Mouse (Mus musculus) forebrain, embryonic 14.5 days (tissue): Measurements from ENCODE around the gene Olfr1089. TPM values are rescaled to one million over a fixed set of nuclear protein-coding genes. Genes with fewer than 3 reads are reported as not detected.

Experiments
- ATAC-seq: fragments of 200-750 bp; cut with Nextera tagmentation; 2 replicates; pipeline ENCODE4 v1.8.0; 2017; ENCODE audit warnings: mild to moderate bottlenecking, moderate library complexity
- DNase-seq: peaks from one replicate; pipeline ENCODE4 v3.0.0-alpha.2; 2015; ENCODE audit warnings: low spot score
- H3K27ac ChIP-seq: fragments of 300-500 bp; sonication (generic); 2 replicates; pipeline ENCODE4 v1.5.1; 2014; ENCODE audit warnings: low read depth, mild to moderate bottlenecking, control low read depth, low read length, moderate library complexity
- H3K27me3 ChIP-seq: fragments of 300-500 bp; sonication (generic); replicated peaks from 2 replicates; pipeline ENCODE4 v1.6.1; 2014; ENCODE audit warnings: low read length, control low read depth, mixed read lengths; ENCODE audit not compliant: control insufficient read depth, insufficient read depth
- H3K36me3 ChIP-seq: fragments of 300-500 bp; sonication (generic); 2 replicates; pipeline ENCODE4 v1.6.1; 2014; ENCODE audit warnings: low read length, control low read depth; ENCODE audit not compliant: control insufficient read depth, insufficient read depth
- H3K4me1 ChIP-seq: fragments of 300-500 bp; sonication (generic); 2 replicates; pipeline ENCODE4 v1.6.1; 2014; ENCODE audit warnings: antibody characterized with exemption, low read length, control low read depth; ENCODE audit not compliant: control insufficient read depth, insufficient read depth
- H3K4me2 ChIP-seq: fragments of 300-500 bp; sonication (generic); 2 replicates; pipeline ENCODE4 v1.6.1; 2014; ENCODE audit warnings: mild to moderate bottlenecking, control low read depth, low read length
- H3K4me3 ChIP-seq: fragments of 300-500 bp; sonication (generic); 2 replicates; pipeline ENCODE4 v1.5.1; 2014; ENCODE audit warnings: low read depth, low read length, control low read depth
- H3K9ac ChIP-seq: fragments of 300-500 bp; sonication (generic); 2 replicates; pipeline ENCODE4 v1.6.1; 2014; ENCODE audit warnings: mild to moderate bottlenecking, low read length, control low read depth, moderate library complexity
- H3K9me3 ChIP-seq: fragments of 300-500 bp; sonication (generic); replicated peaks from 2 replicates; pipeline ENCODE4 v1.6.1; 2016; ENCODE audit warnings: low read length, control low read depth, mixed read lengths; ENCODE audit not compliant: control insufficient read depth
- WGBS: fragments of 180-500 bp; shearing (Covaris S2); extraction: QIAGEN DNeasy Blood & Tissue Kit; methylation state at CpG from one replicate; pipeline ENCODE4 v1.1.7; 2014; 5-methylcytosine and 5-hydroxymethylcytosine counted together
- polyA plus RNA-seq: library from polyadenylated mRNA; unstranded; fragments of >200 nt; fragmentation: Nextera tagmentation; extraction: Ambion mirVana; gene quantifications from 2 replicates; pipeline ENCODE4 v1.2.1, GENCODE M21; 2014

Gene Olfr1089
- polyA plus RNA-seq: not detected in 2 replicates

DNA sequence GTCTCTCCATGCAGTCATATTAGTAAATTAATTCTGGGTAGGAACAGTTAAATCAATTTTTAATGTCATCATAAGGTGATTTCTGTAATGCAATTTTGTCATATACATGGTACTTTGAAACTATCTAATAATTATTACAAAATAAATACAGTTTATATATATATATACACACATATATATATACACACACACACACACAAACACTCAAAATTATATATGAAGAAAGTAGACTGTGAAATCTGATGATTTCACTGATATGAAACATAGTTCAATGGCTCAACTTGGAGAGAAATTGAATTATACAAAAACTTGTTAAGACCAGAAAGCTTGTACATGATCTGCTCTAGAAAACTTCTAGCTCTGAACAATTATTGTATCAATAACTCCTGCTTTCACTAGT is at the start of gene Olfr1089:
Gene Olfr1089, minus strand, starts transcription at position 101 of the 400 bp plus-strand sequence.
- Histone ChIP-seq H3K4me3 (no peak within 1 kb of the TSS), H3K27ac (no peak within 1 kb of the TSS), H3K27me3 (no peaks in the 10 kb centered on the region), H3K36me3 (no peaks in the 10 kb centered on the region), H3K9me3 (no peaks in the 10 kb centered on the region), H3K4me2 (no peak within 1 kb of the TSS), H3K4me1 (no peaks in the 10 kb centered on the region), H3K9ac (no peak within 1 kb of the TSS)
- DNase-seq (no peak), ATAC-seq (no peak)

DNA sequence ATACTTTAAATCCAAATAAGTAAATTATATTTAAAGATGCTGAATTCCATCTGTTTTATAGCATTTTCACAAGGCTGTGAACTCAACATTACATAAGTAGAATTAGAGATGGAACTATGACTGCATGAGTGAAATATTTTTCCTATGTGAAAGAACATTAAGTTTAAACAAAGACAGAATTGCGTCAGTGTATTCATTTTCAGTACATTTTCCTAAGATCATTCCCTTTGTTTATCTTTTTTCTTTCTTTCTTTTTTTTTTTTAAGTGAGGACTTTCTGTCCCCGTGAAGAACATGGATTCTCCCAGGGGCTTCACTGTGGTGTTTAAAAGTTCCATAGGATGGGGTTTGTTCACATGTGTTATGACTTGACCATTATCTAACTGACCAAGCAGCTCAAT is 48.7 kb upstream of the Olfr1089 start, which contains the start of gene Olfr1093:
Gene Olfr1093, plus strand, starts transcription at position 301 of the 400 bp plus-strand sequence.
- no peaks in the 10 kb centered on the region for H3K27me3 ChIP-seq
- H3K9me3 ChIP-seq: no peaks in the 10 kb centered on the region
- H3K27ac ChIP-seq: no peak within 1 kb of the TSS
- H3K4me1 ChIP-seq: no peaks in the 10 kb centered on the region
- ATAC-seq (no peak), DNase-seq (no peak)
- H3K9ac ChIP-seq: no peak within 1 kb of the TSS
- H3K4me3 ChIP-seq: no peak within 1 kb of the TSS
- no peaks in the 10 kb centered on the region for H3K36me3 ChIP-seq
- no peak within 1 kb of the TSS for H3K4me2 ChIP-seq
- WGBS: 94% methylated on average over 2 of the region's 2 CpGs

DNA sequence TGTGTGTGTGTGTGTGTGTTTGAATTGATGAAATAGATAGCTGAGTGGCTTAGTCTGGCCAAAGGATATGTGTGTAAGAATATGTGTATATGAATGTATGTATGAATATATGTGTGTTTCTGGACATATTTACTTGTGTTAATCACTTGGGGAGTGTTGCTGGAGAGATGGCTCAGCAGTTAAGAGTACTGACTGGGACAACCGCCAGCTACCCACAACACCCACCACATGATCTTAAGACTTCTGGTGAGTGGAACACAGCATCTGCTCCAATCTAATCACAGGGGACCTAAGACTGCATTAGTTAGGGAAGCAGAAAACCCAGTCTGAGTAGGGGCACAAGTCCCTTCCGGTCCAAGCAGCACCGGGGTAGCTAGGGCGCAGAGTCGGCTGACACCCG is 27.5 kb upstream of the Olfr1089 start:
- WGBS: 97% methylated on average over 6 of the region's 6 CpGs
- no peaks in the 10 kb centered on the region for H3K36me3 ChIP-seq
- H3K4me2 ChIP-seq: no peak overlapping the region
- no peaks in the 10 kb centered on the region for H3K27me3 ChIP-seq
- ATAC-seq: no peak
- H3K9ac ChIP-seq: no peak overlapping the region
- no peak overlapping the region for H3K4me3 ChIP-seq
- H3K27ac ChIP-seq: no peak overlapping the region
- H3K9me3 ChIP-seq: no peaks in the 10 kb centered on the region
- no peak for DNase-seq
- no peaks in the 10 kb centered on the region for H3K4me1 ChIP-seq

DNA sequence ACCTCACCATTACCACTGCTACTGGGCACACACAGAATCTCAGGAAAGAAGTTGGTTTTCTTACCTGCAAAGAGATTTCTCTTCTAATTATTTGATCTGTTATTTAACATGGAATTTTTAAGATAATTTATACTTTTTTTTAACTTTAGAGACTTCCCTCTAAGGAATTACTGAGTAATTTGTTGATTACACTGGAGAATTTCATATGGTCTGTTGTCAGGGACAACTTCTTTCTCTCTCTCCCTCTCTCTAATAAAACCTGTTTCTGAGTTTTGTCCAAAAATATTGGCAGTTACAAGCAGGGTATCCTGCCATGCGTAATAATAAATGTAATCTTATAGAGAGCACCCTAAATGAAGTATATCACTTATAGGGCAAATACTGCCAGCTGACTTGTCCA is 25.4 kb upstream of the Olfr1089 start, which contains the start of gene Olfr1090:
Gene Olfr1090, minus strand, starts transcription at position 101 of the 400 bp plus-strand sequence.
- Histone ChIP-seq H3K4me2 (no peak within 1 kb of the TSS), H3K9ac (no peak within 1 kb of the TSS), H3K36me3 (no peaks in the 10 kb centered on the region), H3K4me3 (no peak within 1 kb of the TSS), H3K9me3 (no peaks in the 10 kb centered on the region), H3K27ac (no peak within 1 kb of the TSS), H3K27me3 (no peaks in the 10 kb centered on the region), H3K4me1 (no peaks in the 10 kb centered on the region)
- ATAC-seq: no peak
- 94% methylated on average over 1 of the region's 1 CpGs for WGBS
- DNase-seq: no peak

DNA sequence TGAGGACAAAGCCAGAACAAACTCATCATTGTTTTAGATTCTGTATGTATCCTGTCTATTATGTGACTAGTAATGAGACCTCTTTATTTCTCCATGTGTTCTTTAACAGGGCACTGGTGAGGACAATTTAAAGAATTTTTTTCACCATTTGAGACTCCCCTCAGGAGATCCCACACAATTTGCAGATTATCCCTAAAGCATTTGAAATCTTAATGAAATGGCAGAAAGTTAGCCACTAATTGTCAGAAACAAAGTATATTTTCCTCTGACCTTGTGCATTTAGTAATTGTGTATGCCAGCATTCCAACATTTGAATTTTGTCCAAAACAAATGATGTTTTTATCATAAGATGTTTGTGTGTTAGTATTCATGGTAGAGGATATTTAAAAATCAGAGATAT is 35.2 kb downstream of the Olfr1089 start, which contains the start of gene Olfr1087:
Gene Olfr1087, minus strand, starts transcription at position 101 of the 400 bp plus-strand sequence.
- no peak within 1 kb of the TSS for H3K9ac ChIP-seq
- no peak for ATAC-seq

More for the DNA sequence above, 35.2 kb downstream of the Olfr1089 start, which contains the start of gene Olfr1087:
- H3K27ac ChIP-seq: no peak within 1 kb of the TSS
- H3K4me2 ChIP-seq: no peak within 1 kb of the TSS
- DNase-seq: no peak
- no peaks in the 10 kb centered on the region for H3K36me3 ChIP-seq
- H3K4me3 ChIP-seq: no peak within 1 kb of the TSS
- no peaks in the 10 kb centered on the region for H3K27me3 ChIP-seq
- H3K4me1 ChIP-seq: no peaks in the 10 kb centered on the region
- H3K9me3 ChIP-seq: no peaks in the 10 kb centered on the region

Other genes starting within 250 kb of the Olfr1089 start
- gene Olfr228, start 246.3 kb downstream of the Olfr1089 start, polyA plus RNA-seq: not detected in 2 replicates
- not detected in 2 replicates for gene Olfr1076, start 225.2 kb downstream of the Olfr1089 start, polyA plus RNA-seq
- not detected in 2 replicates for gene Olfr1079, start 191.2 kb downstream of the Olfr1089 start, polyA plus RNA-seq
- not detected in 2 replicates for gene Olfr1080, start 175.5 kb downstream of the Olfr1089 start, polyA plus RNA-seq
- gene Olfr1082, start 134.7 kb downstream of the Olfr1089 start, polyA plus RNA-seq: not detected in 2 replicates
- gene Olfr1084, start 94.0 kb downstream of the Olfr1089 start, polyA plus RNA-seq: not detected in 2 replicates
- gene Olfr1085, start 71.7 kb downstream of the Olfr1089 start, polyA plus RNA-seq: not detected in 2 replicates
- gene Olfr1086, start 53.6 kb downstream of the Olfr1089 start, polyA plus RNA-seq: not detected in 2 replicates
- not detected in 2 replicates for gene Olfr1087, start 35.3 kb downstream of the Olfr1089 start, polyA plus RNA-seq
- gene Olfr1090, start 25.3 kb upstream of the Olfr1089 start, polyA plus RNA-seq: not detected in 2 replicates
- gene Olfr1093, start 48.8 kb upstream of the Olfr1089 start, polyA plus RNA-seq: not detected in 2 replicates
- not detected in 2 replicates for gene Olfr141, start 76.3 kb upstream of the Olfr1089 start, polyA plus RNA-seq
- gene Olfr1094, start 91.0 kb upstream of the Olfr1089 start, polyA plus RNA-seq: not detected in 2 replicates
- not detected in 2 replicates for gene Olfr1095, start 118.0 kb upstream of the Olfr1089 start, polyA plus RNA-seq
- gene Gm13723, start 141.1 kb upstream of the Olfr1089 start, polyA plus RNA-seq: not detected in 2 replicates
- not detected in 2 replicates for gene Olfr1097, start 158.5 kb upstream of the Olfr1089 start, polyA plus RNA-seq
- not detected in 2 replicates for gene Olfr1098, start 190.8 kb upstream of the Olfr1089 start, polyA plus RNA-seq
- not detected in 2 replicates for gene Olfr1099, start 227.0 kb upstream of the Olfr1089 start, polyA plus RNA-seq
- not detected in 2 replicates for gene Olfr1100, start 246.3 kb upstream of the Olfr1089 start, polyA plus RNA-seq